Mouse (Mus musculus): ENCODE measurements at regions not wholly inside any gene's neighbourhood (a gene's known extent, or its start where the extent isn't known, plus 50 kb on each side); places are given as distances from the start of the nearest gene placed in this dataset.

- DNase-seq (ENCODE audit: low read depth, low spot score), result peak; percentile 32
Observed at GRCm38 (mm10) chr15:29026219-29026618, 822.7 kb downstream of the Dnah5 start.

GRCm38 (mm10) chr15:29038903-29039302, 835.4 kb downstream of the Dnah5 start:
- DNase-seq (ENCODE audit: low read depth, low spot score), result no peak

- no peak for DNase-seq (ENCODE audit: low read depth, low spot score)
Observed at GRCm38 (mm10) chr15:29051166-29051565, 847.6 kb downstream of the Dnah5 start.

GRCm38 (mm10) chr15:29051787-29052186, 848.2 kb downstream of the Dnah5 start:
- no peak for DNase-seq (ENCODE audit: low read depth, low spot score)

- DNase-seq (ENCODE audit: low read depth, low spot score), result no peak
Observed at GRCm38 (mm10) chr15:29061016-29061415, 857.5 kb downstream of the Dnah5 start.

GRCm38 (mm10) chr15:29069066-29069465, 865.5 kb downstream of the Dnah5 start:
- no peak for DNase-seq (ENCODE audit: low read depth, low spot score)

- no peak for DNase-seq (ENCODE audit: low read depth, low spot score)
Observed at GRCm38 (mm10) chr15:29077748-29078147, 874.2 kb downstream of the Dnah5 start.

- no peak for DNase-seq (ENCODE audit: low read depth, low spot score)
Observed at GRCm38 (mm10) chr15:29104541-29104940, 901.0 kb downstream of the Dnah5 start.

- no peak for DNase-seq (ENCODE audit: low read depth, low spot score)
Observed at GRCm38 (mm10) chr15:29146631-29147030, 943.1 kb downstream of the Dnah5 start.
